Mouse (Mus musculus) left cerebral cortex, postnatal 36 days (tissue): ENCODE measurements around the gene 0610012G03Rik. TPM values are rescaled to one million over a fixed set of nuclear protein-coding genes. Genes with fewer than 3 reads are reported as not detected.
"Not testable (repeated sequence)": the region's sequence is repeated elsewhere in the genome, so short reads cannot be mapped to it uniquely, and the experiment has no call there.

Experiments used
- DNase-seq, 2 experiments: peaks; one replicate each; pipeline ENCODE4 v3.0.0; 2021 to 2022; ENCODE audit warnings: low spot score in 2 of 2, mixed read lengths in 1 of 2
- intact Hi-C: fragments of 180-260 bp; cut with DNase I; formaldehyde crosslinking; loops from one replicate; pipeline ENCODE4 v1.15.1; 2025
- total RNA-seq, 2 experiments: library from RNA; stranded (reverse); gene quantifications; 2 replicates each; pipeline ENCODE4 v1.2.3; 2021

Gene 0610012G03Rik
- total RNA-seq, result 10 to 100 TPM; 39.7 to 51.9 TPM

DNA sequence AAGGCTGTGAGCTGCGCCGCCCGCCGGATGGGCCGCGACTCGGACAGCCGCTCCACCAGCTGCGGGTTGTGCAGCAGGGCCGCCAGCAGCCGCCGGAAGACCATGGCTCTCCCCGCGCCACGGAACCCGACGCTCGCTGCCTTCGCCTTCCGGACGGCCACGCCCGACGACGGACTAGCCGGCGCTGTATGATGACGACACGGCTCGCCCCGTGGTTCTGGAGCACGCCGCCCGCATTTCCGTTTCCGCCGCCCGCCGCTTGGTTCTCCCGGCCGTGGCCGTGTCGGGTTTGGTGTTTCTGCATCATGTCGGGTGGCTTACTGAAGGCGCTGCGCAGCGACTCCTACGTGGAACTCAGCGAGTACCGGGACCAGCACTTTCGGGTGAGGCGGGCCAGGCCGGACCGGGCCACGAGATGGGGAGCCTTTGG lies at the start of gene 0610012G03Rik, which contains the start of gene Ncbp2:
TSS of gene 0610012G03Rik (minus strand) at position 150 of the 430 bp plus-strand sequence.
TSS of gene Ncbp2 (plus strand) at position 169 of the 430 bp plus-strand sequence.
- intact Hi-C loops, result loop anchor here (1.0 kb wide), 2 partner anchors 55 to 299 kb away; partner anchors contain the start of genes Fbxo45, Senp5 and Wdr53
- DNase-seq, result peak; percentile 96 to 98

DNA sequence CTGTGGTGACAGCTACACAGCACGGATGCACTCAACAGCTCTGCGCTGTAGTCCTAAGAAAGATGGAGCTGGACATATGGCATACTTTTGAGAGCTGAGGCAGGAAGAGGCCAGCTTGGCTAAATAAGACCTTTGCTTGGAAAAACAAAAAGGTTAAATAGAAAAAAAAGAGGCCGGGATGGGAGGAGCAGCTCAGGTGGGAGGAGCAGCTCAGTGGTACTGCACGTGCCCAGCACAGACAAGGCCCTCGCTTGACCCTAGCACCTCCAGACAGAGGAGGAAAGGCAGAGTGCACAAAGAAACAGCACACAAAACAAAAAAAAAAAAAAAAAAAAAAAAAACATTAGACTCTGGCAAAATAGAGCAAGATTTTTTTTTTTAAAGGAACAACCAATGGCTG lies 48.1 kb upstream of the 0610012G03Rik start:
- intact Hi-C loops, result no loop called here

DNA sequence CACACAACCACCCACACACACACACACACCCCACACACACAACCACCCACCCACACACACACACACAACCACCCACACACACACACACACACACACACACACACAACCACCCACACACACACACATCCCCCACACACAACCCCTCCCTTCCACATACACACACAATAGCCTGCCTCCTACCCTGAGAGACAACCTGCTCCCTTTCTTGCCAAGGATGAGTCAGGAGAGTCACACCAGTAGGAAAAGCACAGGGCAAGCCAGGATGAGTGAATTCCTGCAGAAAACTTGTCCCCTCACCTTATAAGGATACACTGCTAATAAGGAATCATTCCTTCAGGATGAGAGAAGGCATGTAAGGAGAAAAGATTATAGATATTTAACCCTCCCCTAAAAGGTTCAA lies 45.7 kb upstream of the 0610012G03Rik start:
- intact Hi-C loops, result no loop called here
- no peak for DNase-seq

More for the DNA sequence above, 48.1 kb upstream of the 0610012G03Rik start:
- DNase-seq, result no peak

DNA sequence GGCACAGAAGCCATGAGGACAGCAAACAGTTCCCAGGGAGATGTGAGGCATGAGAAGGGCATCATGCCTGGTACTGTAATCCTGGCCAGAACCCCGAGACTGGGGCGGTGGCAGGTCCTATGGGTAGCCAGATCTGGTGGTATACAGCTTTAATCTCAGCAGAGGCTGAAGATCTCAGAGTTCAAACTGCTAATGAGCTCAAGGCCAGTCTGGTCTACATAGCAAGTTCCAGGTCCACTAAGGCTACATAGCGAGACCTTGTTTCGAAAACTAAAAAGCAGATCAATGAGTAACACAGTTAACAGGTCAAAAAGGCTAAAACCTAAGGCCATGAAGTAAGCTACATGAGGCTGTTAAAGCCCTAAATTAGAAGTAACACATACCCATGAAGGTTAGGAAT lies 44.9 kb upstream of the 0610012G03Rik start:
- intact Hi-C loops, result no loop called here
- DNase-seq, result no peak

DNA sequence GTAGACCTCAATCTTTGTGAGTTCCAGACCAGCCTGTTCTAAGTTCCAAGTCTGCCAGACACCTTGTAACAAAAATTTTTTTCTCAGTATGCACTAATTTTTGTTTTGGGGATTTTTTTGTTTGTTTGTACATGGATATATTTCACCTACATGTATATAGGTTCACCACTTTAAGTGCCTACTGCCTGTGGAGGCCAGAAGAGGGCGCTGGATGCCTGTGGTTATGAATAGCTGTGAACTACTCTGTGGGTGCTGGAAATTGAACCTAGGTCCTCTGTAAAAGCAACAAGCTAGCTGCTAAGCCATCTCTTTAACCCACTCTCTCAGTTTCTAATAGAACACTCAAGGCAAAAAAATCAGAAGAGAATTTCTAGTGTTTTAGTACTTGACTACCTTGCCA lies 43.7 kb upstream of the 0610012G03Rik start:
- intact Hi-C loops, result no loop called here
- no peak for DNase-seq

DNA sequence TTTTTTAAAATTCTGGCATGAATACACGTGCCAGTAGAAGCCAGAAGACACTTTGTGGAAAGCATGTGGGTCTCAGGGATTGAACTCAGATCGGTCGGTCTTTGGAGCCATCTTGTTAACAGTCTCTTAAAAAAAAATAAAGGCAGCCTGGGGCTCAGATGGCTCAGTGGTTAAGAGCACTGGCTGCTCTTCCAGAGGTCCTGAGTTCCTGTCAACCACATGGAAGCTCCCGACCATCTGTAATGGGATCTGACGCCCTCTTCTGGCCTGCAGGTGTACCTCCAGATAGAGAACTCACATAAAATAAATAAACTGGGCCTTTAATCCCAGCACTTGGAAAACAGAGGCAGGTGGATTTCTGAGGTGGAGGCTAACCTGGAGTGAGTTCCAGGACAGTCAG lies 32.7 kb upstream of the 0610012G03Rik start:
- intact Hi-C loops, result no loop called here
- no peak for DNase-seq

DNA sequence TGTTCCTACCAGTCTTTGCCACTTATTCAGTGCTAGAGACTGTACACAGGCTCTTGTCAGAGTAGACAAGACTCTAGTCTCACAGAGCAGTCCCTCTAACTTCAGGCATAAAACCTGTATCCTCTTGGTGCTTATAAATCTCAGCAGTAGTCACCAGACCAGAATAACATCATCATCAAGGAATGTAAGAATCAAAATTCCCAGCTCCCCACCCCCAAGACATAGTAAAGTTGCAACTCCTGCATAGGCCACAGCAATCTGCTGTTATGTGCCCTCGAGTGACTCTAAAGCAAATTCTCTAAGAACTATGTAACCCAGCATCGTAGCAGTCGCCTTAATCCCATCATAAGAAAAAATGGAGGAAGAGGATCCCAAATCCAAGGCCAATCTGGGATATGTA lies 31.2 kb upstream of the 0610012G03Rik start:
- intact Hi-C loops, result no loop called here

DNA sequence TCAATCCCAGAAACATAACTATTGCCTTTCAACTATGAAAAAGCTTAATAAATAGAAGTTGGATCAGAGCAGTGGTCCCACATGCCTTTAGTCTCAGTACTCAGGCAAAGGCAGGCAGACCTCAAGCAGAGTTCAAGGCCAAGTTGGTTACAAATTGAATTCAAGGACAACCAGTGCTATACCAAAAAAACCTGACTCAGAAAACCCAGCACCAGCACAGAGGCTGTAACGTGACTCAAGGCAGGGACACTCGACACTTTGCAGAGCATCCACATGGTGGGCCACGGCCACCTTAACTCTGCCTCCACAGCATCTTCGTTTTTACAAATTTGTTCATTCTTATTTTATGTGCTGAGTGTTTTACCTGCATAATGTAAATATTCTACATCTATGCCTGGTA lies 27.0 kb upstream of the 0610012G03Rik start:
- intact Hi-C loops, result no loop called here

More for the DNA sequence above, 31.2 kb upstream of the 0610012G03Rik start:
- DNase-seq, result no peak

DNA sequence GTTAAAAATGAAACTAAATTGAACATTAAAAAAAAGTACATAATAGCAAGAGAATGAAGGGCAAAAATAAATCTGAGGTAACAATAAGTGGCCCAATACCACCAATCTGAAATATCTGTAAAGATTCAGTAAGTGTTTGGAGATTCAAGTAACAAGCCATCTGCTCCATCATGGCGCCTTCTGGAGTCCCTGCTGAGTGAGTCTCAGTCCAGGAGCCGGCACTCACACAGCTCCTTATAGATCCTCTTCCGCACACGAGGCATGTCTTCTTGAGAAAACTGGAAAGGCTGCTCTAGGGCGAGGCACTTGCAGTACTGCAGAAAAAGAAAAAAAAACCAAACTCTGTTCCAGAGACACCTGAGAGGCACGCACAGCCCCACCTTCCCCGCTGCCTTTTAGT lies 14.9 kb upstream of the 0610012G03Rik start:
- intact Hi-C loops, result no loop called here
- no peak for DNase-seq

More for the DNA sequence above, 27.0 kb upstream of the 0610012G03Rik start:
- DNase-seq, result no peak

DNA sequence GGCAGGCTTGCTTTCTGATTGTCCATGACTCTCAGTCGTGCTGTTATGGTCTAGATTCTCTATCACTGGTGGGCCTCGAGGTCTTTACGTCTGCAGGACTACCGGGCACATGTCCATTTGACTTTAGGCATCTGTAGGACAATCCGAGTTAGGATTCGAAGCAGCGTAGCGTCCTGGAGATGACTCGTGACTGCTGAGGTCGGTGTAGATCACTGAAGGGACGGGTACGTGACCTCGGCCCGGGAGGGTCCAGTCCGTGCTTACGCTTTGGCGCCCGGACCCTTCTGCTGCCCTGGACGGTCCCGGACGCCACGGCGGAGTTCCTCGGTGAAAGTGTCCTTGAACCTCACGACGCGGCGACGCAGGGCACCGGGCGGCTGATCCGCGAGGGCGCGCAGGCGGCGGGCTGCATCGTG lies 385 bp downstream of the 0610012G03Rik start:
- no peak for DNase-seq
- intact Hi-C loops, result loop anchor here (1.0 kb wide), 2 partner anchors 55 to 299 kb away; partner anchors contain the start of genes Fbxo45, Senp5 and Wdr53

DNA sequence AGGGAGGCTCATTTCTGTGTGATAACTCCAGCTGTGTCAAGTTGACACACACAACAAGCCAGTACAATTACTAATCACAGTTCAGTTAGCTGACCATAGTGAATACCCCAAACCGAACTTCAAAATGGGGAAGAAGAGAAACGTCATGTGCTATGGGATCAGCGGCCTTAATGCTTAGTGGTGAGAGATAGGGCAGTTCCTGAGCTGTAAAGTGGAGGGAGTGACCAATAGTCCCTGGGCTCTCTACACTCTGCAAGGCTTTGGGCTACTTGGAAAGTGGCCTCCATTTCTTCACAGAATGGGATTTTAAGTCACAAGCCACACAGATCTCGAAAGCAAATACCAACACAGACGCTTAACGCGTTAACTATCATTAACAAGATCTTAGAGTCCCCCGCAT lies 961 bp downstream of the 0610012G03Rik start:
- intact Hi-C loops, result no loop called here
- DNase-seq, result no peak

DNA sequence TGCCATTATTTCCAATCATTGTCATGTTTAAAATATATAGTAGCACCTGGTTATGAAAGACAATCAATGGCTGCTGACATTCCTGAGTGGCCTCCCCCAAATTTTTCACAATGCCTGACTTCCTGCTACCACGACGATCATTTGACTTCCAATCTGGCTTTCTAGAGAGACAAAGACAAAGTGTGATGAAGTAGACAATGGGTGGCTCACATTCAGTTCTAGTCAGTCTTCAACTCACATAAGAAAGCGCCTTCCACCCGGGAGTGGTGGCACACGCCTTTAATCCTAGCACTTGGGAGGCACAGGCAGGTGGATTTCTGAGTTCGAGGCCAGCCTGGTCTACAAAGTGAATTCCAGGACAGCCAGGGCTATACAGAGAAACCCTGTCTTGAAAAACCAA lies 2.3 kb downstream of the 0610012G03Rik start:
- intact Hi-C loops, DNase-seq: not testable (repeated sequence)

DNA sequence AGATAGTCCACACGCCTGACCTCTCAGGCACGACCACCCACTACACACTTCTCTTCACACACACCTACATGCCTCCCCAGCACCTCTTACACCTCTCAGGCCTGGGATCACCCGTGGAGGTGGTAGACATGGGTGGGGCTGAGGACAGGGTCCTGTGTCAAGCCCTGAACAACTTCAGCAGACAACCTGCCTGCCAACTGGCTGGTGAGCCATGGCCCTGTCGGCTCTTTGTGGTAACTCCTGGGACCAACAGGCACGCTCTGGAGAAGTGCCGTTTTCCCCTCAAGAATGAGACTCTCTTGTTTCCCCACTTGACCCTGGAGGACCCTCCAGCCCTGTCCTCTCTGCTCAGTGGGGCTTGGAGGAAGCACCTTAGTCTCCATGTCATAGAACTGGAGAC lies 2.9 kb downstream of the 0610012G03Rik start:
- no peak for DNase-seq
- intact Hi-C loops, result no loop called here

DNA sequence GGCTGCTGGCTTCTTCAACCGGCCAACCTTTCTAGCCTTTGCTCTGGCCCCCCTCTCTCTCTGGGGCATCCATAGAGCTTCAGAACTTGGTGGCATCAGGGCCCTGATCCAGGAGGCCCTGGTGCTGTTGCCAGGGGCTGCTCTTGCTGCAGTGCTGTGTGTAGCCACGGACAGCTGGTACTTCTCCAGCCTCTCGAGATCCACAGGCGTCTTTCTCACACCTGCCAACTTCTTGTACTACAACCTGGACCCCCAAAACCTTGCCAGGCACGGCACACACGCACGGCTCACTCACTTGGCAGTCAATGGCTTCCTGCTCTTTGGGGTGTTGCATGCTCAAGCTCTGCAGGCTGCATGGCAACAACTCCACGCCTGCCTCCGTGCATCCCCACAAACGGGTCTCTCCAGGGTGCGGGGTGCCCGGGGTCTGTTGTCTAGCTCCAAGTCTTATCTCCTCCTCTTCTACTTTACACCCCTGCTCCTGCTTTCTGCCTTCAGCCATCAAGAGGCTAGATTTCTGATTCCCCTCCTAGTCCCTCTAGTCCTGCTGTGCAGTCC lies 3.5 kb downstream of the 0610012G03Rik start:
- no peak for DNase-seq
- intact Hi-C loops, result no loop called here

DNA sequence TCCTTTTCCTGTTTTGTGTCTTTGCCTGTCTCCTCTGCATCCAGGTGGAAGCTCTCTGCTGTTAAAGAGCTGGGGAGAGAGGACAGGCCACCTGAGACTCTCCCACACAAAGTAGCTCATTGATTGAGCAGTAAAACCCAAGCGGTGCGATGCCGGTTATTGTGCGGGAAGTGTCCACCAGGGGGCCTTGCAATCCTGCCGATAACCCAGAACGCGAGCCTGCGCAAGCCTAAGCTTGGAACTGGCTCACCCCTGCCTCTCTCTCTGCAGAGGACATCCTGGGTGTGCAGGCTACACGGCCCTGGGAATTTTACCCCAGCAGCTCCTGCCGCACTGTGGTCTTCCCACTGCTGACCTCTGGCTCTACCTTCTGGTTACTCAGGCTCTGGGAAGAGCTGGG lies 4.3 kb downstream of the 0610012G03Rik start:
- intact Hi-C loops, result no loop called here
- peak; percentile 70 to 80 for DNase-seq

DNA sequence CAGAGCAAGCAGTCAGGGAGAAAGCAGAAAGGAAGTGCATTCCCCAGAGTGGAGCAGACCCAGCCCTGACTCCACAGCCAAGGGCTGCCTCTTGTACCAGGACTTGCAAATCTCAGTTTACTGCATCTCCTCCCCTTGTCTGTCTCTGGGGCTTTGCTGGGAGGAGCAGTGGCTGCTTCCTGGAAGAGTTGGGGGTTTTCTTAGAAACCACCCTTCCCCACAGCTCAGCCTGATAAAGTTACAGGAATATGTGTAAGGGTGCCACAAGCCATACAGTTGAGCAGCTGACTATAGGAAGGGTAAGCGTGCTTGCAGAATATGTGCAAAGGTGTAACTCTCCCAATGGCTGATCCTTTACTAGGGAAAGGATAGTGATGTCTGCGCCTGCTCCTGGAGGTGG lies 7.7 kb downstream of the 0610012G03Rik start:
- intact Hi-C loops, result no loop called here
- no peak for DNase-seq

DNA sequence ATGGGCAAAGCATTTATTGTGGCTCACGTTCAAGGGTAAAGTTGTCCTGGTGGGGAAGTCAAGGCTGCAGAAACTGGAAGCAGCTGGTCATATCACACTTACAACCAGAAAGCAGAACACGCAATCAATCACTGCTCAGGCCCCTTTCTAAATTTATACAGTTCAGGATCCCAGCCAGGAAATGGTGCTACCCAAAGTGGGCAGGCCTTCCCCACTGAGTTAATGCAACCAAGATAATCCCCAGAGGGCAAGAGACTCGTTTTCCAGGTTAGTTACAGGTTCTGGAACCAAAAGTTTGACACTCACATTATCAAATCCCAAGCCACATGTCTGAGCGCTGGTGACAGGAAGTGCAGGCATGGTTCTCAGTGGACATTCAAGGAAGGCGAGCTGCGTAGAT lies 9.4 kb downstream of the 0610012G03Rik start:
- intact Hi-C loops, result no loop called here
- DNase-seq, result no peak

DNA sequence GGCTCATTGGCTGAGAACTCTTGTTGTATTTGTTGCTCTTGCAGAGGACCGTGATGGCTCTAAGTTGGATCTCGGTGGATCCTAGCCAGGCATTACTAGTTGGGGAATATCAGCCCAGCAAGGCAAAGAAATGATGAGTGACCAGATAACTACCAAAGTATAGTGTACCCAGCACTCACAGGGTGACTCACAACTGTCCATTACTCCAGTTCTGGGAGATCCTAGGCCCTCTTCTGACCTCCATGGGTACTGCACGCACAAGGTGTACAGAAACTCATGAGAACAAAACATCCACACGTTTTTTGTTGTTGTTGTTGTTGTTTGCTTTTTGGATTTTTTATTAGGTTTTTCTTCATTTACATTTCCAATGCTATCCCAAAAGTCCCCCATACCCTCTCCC lies 11.7 kb downstream of the 0610012G03Rik start:
- no peak for DNase-seq
- intact Hi-C loops, result no loop called here

DNA sequence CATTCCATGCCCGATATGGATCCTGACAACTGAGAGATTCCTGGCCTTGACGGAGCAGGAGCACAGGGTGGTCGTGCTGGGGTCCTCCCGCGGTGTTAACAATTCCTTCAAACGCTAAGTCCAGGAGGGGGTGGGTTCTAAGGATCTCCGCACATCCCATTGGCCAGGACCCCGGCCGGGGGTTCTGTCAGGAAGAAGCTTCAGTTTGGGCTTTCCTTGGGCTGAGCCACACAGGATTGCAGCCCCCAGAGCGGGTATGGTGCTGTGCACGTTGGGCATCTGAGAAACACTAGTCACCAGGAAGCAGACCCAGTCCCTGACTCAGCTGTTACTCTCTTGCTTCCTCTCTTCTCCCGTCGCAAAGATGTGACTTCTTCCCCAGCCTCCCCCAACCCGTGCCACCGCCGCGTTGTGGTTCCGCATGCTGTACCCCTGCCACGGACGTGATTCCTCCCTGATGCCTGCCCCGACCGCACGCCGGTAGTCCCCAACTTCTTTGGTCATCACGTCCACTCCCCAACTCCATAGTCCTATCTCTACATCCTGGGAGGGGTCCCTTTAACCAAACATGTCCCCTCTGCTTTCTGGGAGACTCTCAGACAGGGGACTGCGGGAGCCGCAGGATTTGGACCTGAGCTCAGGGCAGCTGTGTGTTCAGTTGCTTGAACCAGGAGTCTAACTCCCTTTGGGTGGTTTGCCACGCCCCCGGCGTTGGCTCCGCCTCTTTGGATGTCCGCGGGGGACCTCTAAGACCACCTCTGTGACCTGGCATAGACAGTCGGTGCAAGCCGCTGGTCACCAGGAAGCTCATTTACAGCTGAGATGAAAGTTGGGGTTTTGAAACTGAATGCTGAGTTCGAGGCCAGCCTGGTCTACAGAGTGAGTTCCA lies 13.0 kb downstream of the 0610012G03Rik start:
- peak in 1 of 2 experiments; percentile 52 for DNase-seq
- intact Hi-C loops, result no loop called here

DNA sequence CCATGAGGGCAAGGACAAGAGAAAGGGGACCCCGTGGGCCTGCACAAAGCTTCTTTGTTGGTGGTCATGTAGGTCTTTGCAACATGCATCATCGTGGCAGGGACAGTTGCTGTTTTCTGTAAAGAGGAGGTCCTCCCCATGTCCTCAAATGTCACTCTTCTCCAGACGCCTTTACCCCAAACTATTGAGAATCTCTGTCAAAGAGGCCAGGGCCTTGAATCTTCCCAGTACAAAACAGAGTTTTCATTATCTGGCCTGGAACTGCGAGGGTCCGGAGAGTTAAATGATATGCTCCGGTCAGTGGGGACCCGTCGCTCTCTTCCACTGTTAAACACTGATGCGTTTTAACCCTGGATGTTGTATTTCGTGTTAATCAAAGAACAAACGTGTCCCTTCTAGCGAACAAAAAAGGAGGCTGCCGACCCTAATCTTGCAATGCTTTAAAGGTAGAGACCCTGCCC lies 13.7 kb downstream of the 0610012G03Rik start:
- no peak for DNase-seq
- intact Hi-C loops, result no loop called here
